28 mouse cellular contexts compared by ENCODE assay signal in genomic region chr16:23457338-23457737, GRCm38 (mm10). TPM values are rescaled to one million over a fixed set of nuclear protein-coding genes. Genes with fewer than 3 reads are reported as not detected.
DNase-seq lines count a peak whose midpoint lies in the region; ATAC-seq lines count a peak whose summit lies in the region.
"Had no signal": no experiment of that assay in that cellular context is flagged by ENCODE, and none has a peak within 500 bp of the region (broad histone marks: within the 10 kb centered on the region; RNA-seq: fewer than 3 reads in every experiment).

No protein-coding gene starts in this region.

- WGBS in midbrain, embryonic 15.5 days: 96% methylated on average over 5 of the region's 5 CpGs

- H3K4me1 ChIP-seq in midbrain, embryonic 15.5 days: no peaks in the 10 kb centered on the region
- H3K4me1 ChIP-seq: embryonic facial prominence, embryonic 12.5 days; hindbrain, embryonic 13.5 days; stomach, embryonic 15.5 days had no signal

- no peaks in the 10 kb centered on the region for H3K9me3 ChIP-seq in midbrain, embryonic 15.5 days
- H3K9me3 ChIP-seq: embryonic facial prominence, embryonic 12.5 days; heart, embryonic 12.5 days; hindbrain, embryonic 13.5 days; limb, embryonic 12.5 days; lung, embryonic 15.5 days; stomach, embryonic 15.5 days had no signal

- no peaks in the 10 kb centered on the region for H3K36me3 ChIP-seq in midbrain, embryonic 15.5 days (replicated peaks)
- H3K36me3 ChIP-seq: embryonic facial prominence, embryonic 12.5 days; heart, embryonic 12.5 days; hindbrain, embryonic 13.5 days; limb, embryonic 12.5 days; lung, embryonic 15.5 days; stomach, embryonic 15.5 days had no signal

- no peak overlapping the region for H3K27ac ChIP-seq in midbrain, embryonic 15.5 days
- H3K27ac ChIP-seq: embryonic facial prominence, embryonic 12.5 days; hindbrain, embryonic 13.5 days; limb, embryonic 12.5 days; lung, embryonic 15.5 days; stomach, embryonic 15.5 days had no signal

- no peak overlapping the region for H3K9ac ChIP-seq in midbrain, embryonic 15.5 days
- H3K9ac ChIP-seq: embryonic facial prominence, embryonic 12.5 days; heart, embryonic 12.5 days; hindbrain, embryonic 13.5 days; limb, embryonic 12.5 days; lung, embryonic 15.5 days; stomach, embryonic 15.5 days had no signal

- H3K4me3 ChIP-seq in midbrain, embryonic 15.5 days: no peak overlapping the region
- H3K4me3 ChIP-seq: embryonic facial prominence, embryonic 12.5 days; heart, embryonic 12.5 days; hindbrain, embryonic 13.5 days; limb, embryonic 12.5 days; lung, embryonic 15.5 days; myocyte; stomach, embryonic 15.5 days had no signal

- no peak overlapping the region for H3K4me2 ChIP-seq in midbrain, embryonic 15.5 days
- H3K4me2 ChIP-seq: embryonic facial prominence, embryonic 12.5 days; heart, embryonic 12.5 days; hindbrain, embryonic 13.5 days; limb, embryonic 12.5 days; liver, embryonic 11.5 days; lung, embryonic 15.5 days; midbrain, embryonic 11.5 days; stomach, embryonic 15.5 days had no signal

- no peak for ATAC-seq in midbrain, embryonic 15.5 days (replicated peaks)
- ATAC-seq: activated CD4-positive, CD25-positive, alpha-beta regulatory T cell, adult 4 months; forebrain, embryonic 14.5 days had no signal

- H3K27me3 ChIP-seq in midbrain, embryonic 15.5 days (replicated peaks): no peaks in the 10 kb centered on the region
- H3K27me3 ChIP-seq: embryonic facial prominence, embryonic 12.5 days; hindbrain, embryonic 13.5 days; limb, embryonic 12.5 days; lung, embryonic 15.5 days; stomach, embryonic 15.5 days had no signal

- DNase-seq in CD4-positive helper T cell, adult 2 months (ENCODE audit: low read depth, low spot score): peak; percentile 12
- peak; percentile 51 for DNase-seq in T-cell, adult 2 months (ENCODE audit: low spot score)
- peak; percentile 7 for DNase-seq in naive thymus-derived CD4-positive, alpha-beta T cell, adult 2 months (ENCODE audit: low read depth)
- DNase-seq in thymus, postnatal 4 days: peak; percentile 38
- no peak for DNase-seq in yolk sac, embryonic 10.5 days (ENCODE audit: low spot score)
- DNase-seq: embryo, embryonic 11 days; gastrocnemius, postnatal 25 days; retina, postnatal 1 day; right cerebral cortex, postnatal 14 days had no signal

RNA-seq across cellular contexts. Expression of gene Rtp1, which starts 28.4 kb away (rescaled TPM):
- 0.14 TPM in 1 of 2 replicates, not detected in the other for polyA plus RNA-seq in midbrain, embryonic 15.5 days (2015; fragmentation: Nextera tagmentation; extraction: Ambion mirVana)
- polyA plus RNA-seq: activated CD4-positive, CD25-positive, alpha-beta regulatory T cell, adult 4 months; adrenal gland, adult 2 months; C2C12; heart, embryonic 12.5 days; heart, postnatal 0 days; kidney, embryonic 14.5 days; limb, embryonic 12.5 days; liver, embryonic 11.5 days; liver, embryonic 16.5 days; lung, embryonic 15.5 days; midbrain, embryonic 11.5 days; myocyte; neural tube, embryonic 14.5 days; small intestine, adult 2 months; stomach, embryonic 15.5 days had no signal
